Mouse (Mus musculus): Measurements from ENCODE around the gene Gm3468. TPM values are rescaled to one million over a fixed set of nuclear protein-coding genes. Genes with fewer than 3 reads are reported as not detected.
"Not testable (repeated sequence)": the region's sequence is repeated elsewhere in the genome, so short reads cannot be mapped to it uniquely, and the experiment has no call there.

The Gm3468 gene
- 0.68 and 0.85 TPM in 2 replicates for polyA plus RNA-seq (2015; fragmentation: Nextera tagmentation; extraction: Ambion mirVana)

- H3K27me3 ChIP-seq (ENCODE audit: control insufficient read depth, insufficient read depth, low read length); H3K36me3 ChIP-seq (ENCODE audit: control insufficient read depth, insufficient read depth, low read length); H3K4me1 ChIP-seq (replicated peaks; ENCODE audit: control insufficient read depth, insufficient read depth); H3K27ac ChIP-seq (replicated peaks); H3K9me3 ChIP-seq (ENCODE audit: control insufficient read depth, low read length); H3K9ac ChIP-seq (ENCODE audit: low read length): not testable (repeated sequence)
- ATAC-seq (ENCODE audit: low FRiP score, low TSS enrichment) (peak; percentile 76; the same call in 1 of the 2 replicates), DNase-seq (ENCODE audit: low spot score) (peak; percentile 77)
- H3K4me3 ChIP-seq (ENCODE audit: low read depth, low read length), result peak within 1 kb of the TSS; percentile 30
- peak; percentile 71 for TF ChIP-seq CTCF (IDR thresholded peaks at IDR 0.05; ENCODE audit: low read depth)
- peak within 1 kb of the TSS; percentile 43 for H3K4me2 ChIP-seq (replicated peaks; ENCODE audit: low read depth)
- 2% methylated on average over 30 of the region's 51 CpGs for WGBS
Measured at GRCm38 (mm10) chr14:6108272-6108925, at the start of gene Gm3468. TSS of gene Gm3468 (minus strand) at chr14:6108665.

- ATAC-seq (ENCODE audit: low FRiP score, low TSS enrichment); H3K9me3 ChIP-seq (ENCODE audit: control insufficient read depth, low read length); H3K4me1 ChIP-seq (replicated peaks; ENCODE audit: control insufficient read depth, insufficient read depth); DNase-seq (ENCODE audit: low spot score); H3K4me3 ChIP-seq (ENCODE audit: low read depth, low read length); H3K9ac ChIP-seq (ENCODE audit: low read length); H3K27me3 ChIP-seq (ENCODE audit: control insufficient read depth, insufficient read depth, low read length); H3K36me3 ChIP-seq (ENCODE audit: control insufficient read depth, insufficient read depth, low read length); H3K27ac ChIP-seq (replicated peaks); H3K4me2 ChIP-seq (replicated peaks; ENCODE audit: low read depth): not testable (repeated sequence)
- WGBS, result no CpG with 5 or more reads among the region's 1 CpGs
Measured at GRCm38 (mm10) chr14:6125707-6126106, 17.2 kb upstream of the Gm3468 start, which contains the start of gene Gm3476. TSS of gene Gm3476 (minus strand) at chr14:6125807.

GRCm38 (mm10) chr14:6107500-6107899 lies 965 bp downstream of the Gm3468 start:
- H3K36me3 ChIP-seq (ENCODE audit: control insufficient read depth, insufficient read depth, low read length); H3K9me3 ChIP-seq (ENCODE audit: control insufficient read depth, low read length); H3K27me3 ChIP-seq (ENCODE audit: control insufficient read depth, insufficient read depth, low read length); ATAC-seq (ENCODE audit: low FRiP score, low TSS enrichment); DNase-seq (ENCODE audit: low spot score); H3K9ac ChIP-seq (ENCODE audit: low read length); H3K27ac ChIP-seq (replicated peaks); H3K4me1 ChIP-seq (replicated peaks; ENCODE audit: control insufficient read depth, insufficient read depth): not testable (repeated sequence)
- Histone ChIP-seq H3K4me2 (replicated peaks; ENCODE audit: low read depth) (peak overlapping the region; percentile 43; the same call in 1 of the 2 replicates), H3K4me3 (ENCODE audit: low read depth, low read length) (peak overlapping the region; percentile 30; the same call in 1 of the 2 replicates)
- TF ChIP-seq CTCF (IDR thresholded peaks at IDR 0.05; ENCODE audit: low read depth), result peak; percentile 40
- 11% methylated on average over 8 of the region's 9 CpGs for WGBS

GRCm38 (mm10) chr14:6093842-6094241 lies 14.6 kb downstream of the Gm3468 start, which contains the start of gene Gm8206:
TSS of gene Gm8206 (minus strand) at chr14:6093942.
- H3K36me3 ChIP-seq (ENCODE audit: control insufficient read depth, insufficient read depth, low read length); H3K27ac ChIP-seq (replicated peaks); H3K4me3 ChIP-seq (ENCODE audit: low read depth, low read length); ATAC-seq (ENCODE audit: low FRiP score, low TSS enrichment); H3K9ac ChIP-seq (ENCODE audit: low read length); H3K27me3 ChIP-seq (ENCODE audit: control insufficient read depth, insufficient read depth, low read length); H3K9me3 ChIP-seq (ENCODE audit: control insufficient read depth, low read length); H3K4me1 ChIP-seq (replicated peaks; ENCODE audit: control insufficient read depth, insufficient read depth); H3K4me2 ChIP-seq (replicated peaks; ENCODE audit: low read depth); DNase-seq (ENCODE audit: low spot score): not testable (repeated sequence)
- WGBS, result 96% methylated on average over 2 of the region's 3 CpGs

- ATAC-seq (ENCODE audit: low FRiP score, low TSS enrichment); H3K27ac ChIP-seq (replicated peaks); H3K36me3 ChIP-seq (ENCODE audit: control insufficient read depth, insufficient read depth, low read length); H3K27me3 ChIP-seq (ENCODE audit: control insufficient read depth, insufficient read depth, low read length); DNase-seq (ENCODE audit: low spot score); H3K4me2 ChIP-seq (replicated peaks; ENCODE audit: low read depth); H3K9me3 ChIP-seq (ENCODE audit: control insufficient read depth, low read length); H3K4me3 ChIP-seq (ENCODE audit: low read depth, low read length); H3K4me1 ChIP-seq (replicated peaks; ENCODE audit: control insufficient read depth, insufficient read depth); H3K9ac ChIP-seq (ENCODE audit: low read length): not testable (repeated sequence)
- WGBS, result 83% methylated on average over 2 of the region's 4 CpGs
Measured at GRCm38 (mm10) chr14:6058167-6058566, 50.3 kb downstream of the Gm3468 start, which contains the start of gene Gm6337. TSS of gene Gm6337 (minus strand) at chr14:6058267.

Other genes with a start within 250 kb of the Gm3468 start
- gene Gm8237, start 228.3 kb downstream of the Gm3468 start, polyA plus RNA-seq (2015; fragmentation: Nextera tagmentation; extraction: Ambion mirVana), result 0.11 and 0.25 TPM in 2 replicates
- gene Gm3248, start 146.9 kb downstream of the Gm3468 start, polyA plus RNA-seq (2015; fragmentation: Nextera tagmentation; extraction: Ambion mirVana), result 0.33 and 0.44 TPM in 2 replicates
- gene Gm3453, start 129.5 kb downstream of the Gm3468 start, polyA plus RNA-seq (2015; fragmentation: Nextera tagmentation; extraction: Ambion mirVana), result not detected in 2 replicates
- not detected in 2 replicates for gene Gm6337, start 50.4 kb downstream of the Gm3468 start, polyA plus RNA-seq (2015; fragmentation: Nextera tagmentation; extraction: Ambion mirVana)
- gene Gm8206, start 14.7 kb downstream of the Gm3468 start, polyA plus RNA-seq (2015; fragmentation: Nextera tagmentation; extraction: Ambion mirVana), result 0.80 and 0.86 TPM in 2 replicates
- not detected in 2 replicates for gene Gm3476, start 17.1 kb upstream of the Gm3468 start, polyA plus RNA-seq (2015; fragmentation: Nextera tagmentation; extraction: Ambion mirVana)
- gene Gm21560, start 110.6 kb upstream of the Gm3468 start, polyA plus RNA-seq (2015; fragmentation: Nextera tagmentation; extraction: Ambion mirVana), result not detected in 2 replicates
- gene Gm3411, start 178.6 kb upstream of the Gm3468 start, polyA plus RNA-seq (2015; fragmentation: Nextera tagmentation; extraction: Ambion mirVana), result 0.28 and 0.54 TPM in 2 replicates
- not detected in 2 replicates for gene Gm21103, start 196.2 kb upstream of the Gm3468 start, polyA plus RNA-seq (2015; fragmentation: Nextera tagmentation; extraction: Ambion mirVana)
- gene Gm3618, start 235.0 kb upstream of the Gm3468 start, polyA plus RNA-seq (2015; fragmentation: Nextera tagmentation; extraction: Ambion mirVana), result not detected in 2 replicates